ENCODE assay signal across 26 mouse cellular contexts in the genomic region with DNA sequence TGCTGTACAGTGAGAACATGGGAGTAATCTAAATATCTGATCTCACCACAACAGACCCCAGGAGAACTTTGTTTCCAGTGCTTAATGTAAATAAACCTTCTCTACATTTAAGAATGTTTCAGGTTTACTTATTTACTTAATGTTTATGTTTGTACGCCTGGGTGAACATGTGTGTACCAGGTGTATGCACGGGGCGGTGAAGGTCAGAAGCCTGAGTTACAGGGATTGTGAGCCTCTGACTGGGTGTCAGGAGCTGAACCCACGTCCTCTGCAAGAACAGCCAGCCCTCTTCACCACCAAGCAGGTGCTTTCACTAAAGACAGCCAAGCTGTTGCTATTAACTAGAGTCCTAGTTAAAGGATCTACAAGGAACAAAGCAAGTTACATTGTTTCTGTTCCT. TPM values are rescaled to one million over a fixed set of nuclear protein-coding genes. Genes with fewer than 3 reads are reported as not detected.
DNase-seq lines count a peak whose midpoint lies in the region; ATAC-seq and TF ChIP-seq lines count a peak whose summit lies in the region.
"Had no signal": no experiment of that assay in that cellular context is flagged by ENCODE, and none has a peak within 500 bp of the region (broad histone marks: within the 10 kb centered on the region; RNA-seq: fewer than 3 reads in every experiment).

No protein-coding gene starts in this region.

- no peaks in the 10 kb centered on the region for H3K27me3 ChIP-seq in heart, embryonic 12.5 days (replicated peaks)
- H3K27me3 ChIP-seq in heart, postnatal 0 days (ENCODE audit: control insufficient read depth, insufficient read depth, low read length), result no peaks in the 10 kb centered on the region
- H3K27me3 ChIP-seq: embryonic facial prominence, embryonic 13.5 days; forebrain, embryonic 15.5 days; intestine, embryonic 15.5 days; limb, embryonic 12.5 days; lung, embryonic 15.5 days; midbrain, embryonic 15.5 days; neural tube, embryonic 15.5 days had no signal

- no peak for TF ChIP-seq CTCF in heart, postnatal 0 days (IDR thresholded peaks at IDR 0.05; ENCODE audit: low read depth)

- H3K27ac ChIP-seq in heart, embryonic 12.5 days (ENCODE audit: poor library complexity, severe bottlenecking), result peak overlapping the region; percentile 92
- peak overlapping the region; percentile 90 for H3K27ac ChIP-seq in heart, postnatal 0 days (ENCODE audit: low read depth)
- H3K27ac ChIP-seq: embryonic facial prominence, embryonic 13.5 days; forebrain, embryonic 10.5 days; forebrain, embryonic 15.5 days; intestine, embryonic 15.5 days; layer of hippocampus, adult 2 months; left cerebral cortex, adult 2 months; limb, embryonic 12.5 days; lung, embryonic 15.5 days; midbrain, embryonic 10.5 days; midbrain, embryonic 15.5 days; neural tube, embryonic 15.5 days had no signal

- no peak for DNase-seq in heart, postnatal 36 days
- no peak for DNase-seq in heart, postnatal 0 days (ENCODE audit: low spot score)
- DNase-seq in heart, postnatal 4 days, result no peak
- peak; percentile 12 for DNase-seq in kidney, postnatal 14 days
- no peak for DNase-seq in kidney, adult 11 months
- no peak for DNase-seq in liver
- DNase-seq: adrenal gland, postnatal 25 days; B cell, adult 2 months; cerebellum, adult 11-12 months; cerebellum, adult 9-11 months; retina, postnatal 1 day; right cerebral cortex, postnatal 14 days had no signal

- no peak overlapping the region; the same call in 1 of the 2 replicates for H3K9ac ChIP-seq in heart, embryonic 12.5 days
- no peak overlapping the region for H3K9ac ChIP-seq in heart, postnatal 0 days (replicated peaks; ENCODE audit: low read depth, low read length)
- H3K9ac ChIP-seq: embryonic facial prominence, embryonic 13.5 days; forebrain, embryonic 15.5 days; intestine, embryonic 15.5 days; limb, embryonic 12.5 days; lung, embryonic 15.5 days; midbrain, embryonic 15.5 days; neural tube, embryonic 15.5 days had no signal

- H3K4me1 ChIP-seq in heart, embryonic 12.5 days (replicated peaks), result peaks cover 36% of the 10 kb centered on the region
- H3K4me1 ChIP-seq in heart, postnatal 0 days (ENCODE audit: control insufficient read depth, insufficient read depth), result no peaks in the 10 kb centered on the region
- H3K4me1 ChIP-seq: embryonic facial prominence, embryonic 13.5 days; forebrain, embryonic 10.5 days; forebrain, embryonic 15.5 days; intestine, embryonic 15.5 days; limb, embryonic 12.5 days; lung, embryonic 15.5 days; midbrain, embryonic 10.5 days; midbrain, embryonic 15.5 days; neural tube, embryonic 15.5 days had no signal

- TF ChIP-seq EP300 in heart, postnatal 0 days (IDR thresholded peaks at IDR 0.05; ENCODE audit: low read depth), result 0 out of 2 replicates have a peak, but pooled peaks have one; percentile 2

- H3K4me2 ChIP-seq in heart, embryonic 12.5 days, result no peak overlapping the region
- no peak overlapping the region for H3K4me2 ChIP-seq in heart, postnatal 0 days (ENCODE audit: low read depth, low read length)
- H3K4me2 ChIP-seq: embryonic facial prominence, embryonic 13.5 days; forebrain, embryonic 15.5 days; intestine, embryonic 15.5 days; limb, embryonic 12.5 days; liver, embryonic 11.5 days; lung, embryonic 15.5 days; midbrain, embryonic 15.5 days; neural tube, embryonic 15.5 days had no signal

- H3K9me3 ChIP-seq in heart, embryonic 12.5 days (replicated peaks), result no peaks in the 10 kb centered on the region
- no peaks in the 10 kb centered on the region for H3K9me3 ChIP-seq in heart, postnatal 0 days (replicated peaks; ENCODE audit: control insufficient read depth, low read length)
- H3K9me3 ChIP-seq: embryonic facial prominence, embryonic 13.5 days; forebrain, embryonic 10.5 days; forebrain, embryonic 15.5 days; intestine, embryonic 15.5 days; limb, embryonic 12.5 days; lung, embryonic 15.5 days; midbrain, embryonic 10.5 days; midbrain, embryonic 15.5 days; neural tube, embryonic 15.5 days had no signal

- intact Hi-C loops in heart, postnatal 36 days (cut with DNase I), result no loop called here

- WGBS in heart, embryonic 12.5 days, result 84% methylated on average over 4 of the region's 4 CpGs
- 75% methylated on average over 4 of the region's 4 CpGs for WGBS in heart, postnatal 0 days

- H3K36me3 ChIP-seq in heart, embryonic 12.5 days, result peaks cover 84% of the 10 kb centered on the region
- peaks cover 85% of the 10 kb centered on the region for H3K36me3 ChIP-seq in heart, postnatal 0 days (replicated peaks; ENCODE audit: control insufficient read depth, insufficient read depth, low read length)
- H3K36me3 ChIP-seq: embryonic facial prominence, embryonic 13.5 days; forebrain, embryonic 15.5 days; intestine, embryonic 15.5 days; limb, embryonic 12.5 days; lung, embryonic 15.5 days; midbrain, embryonic 10.5 days; midbrain, embryonic 15.5 days; neural tube, embryonic 15.5 days had no signal

- no peak overlapping the region for H3K4me3 ChIP-seq in heart, embryonic 12.5 days
- H3K4me3 ChIP-seq in heart, postnatal 0 days (ENCODE audit: low read depth, low read length), result no peak overlapping the region
- H3K4me3 ChIP-seq: embryonic facial prominence, embryonic 13.5 days; forebrain, embryonic 10.5 days; forebrain, embryonic 15.5 days; intestine, embryonic 15.5 days; layer of hippocampus, adult 2 months; left cerebral cortex, adult 2 months; limb, embryonic 12.5 days; lung, embryonic 15.5 days; midbrain, embryonic 10.5 days; midbrain, embryonic 15.5 days; neural tube, embryonic 15.5 days had no signal

- ATAC-seq in heart, embryonic 12.5 days (ENCODE audit: insufficient number of reproducible peaks, low FRiP score), result no peak
- no peak for ATAC-seq in heart, postnatal 0 days (ENCODE audit: insufficient read depth, low read depth)
- ATAC-seq: forebrain, embryonic 15.5 days; hindbrain, embryonic 16.5 days; midbrain, embryonic 15.5 days had no signal

RNA-seq across cellular contexts. Expression of gene Mtr, which starts 16.3 kb away (rescaled TPM):
- 18.7 and 20.0 TPM in 2 replicates for polyA plus RNA-seq in heart, embryonic 12.5 days (2016; fragmentation: Nextera tagmentation; extraction: Ambion mirVana)
- 100 to 1,000 TPM in 1 of 2 experiments, 10 to 100 TPM in 1; 59.9 to 102 TPM for total RNA-seq in heart, postnatal 36 days (2021)
- 10.1 and 25.3 TPM in 2 replicates for total RNA-seq in heart, postnatal 0 days (2014; rRNA removed; ENCODE audit: low replicate concordance)
- polyA plus RNA-seq in heart, postnatal 0 days (2015; fragmentation: Nextera tagmentation; extraction: Ambion mirVana), result 9.1 and 9.8 TPM in 2 replicates
- total RNA-seq in heart, postnatal 4 days (2021), result 10 to 100 TPM; 35.7 to 36.0 TPM
